Mouse (Mus musculus): ENCODE measurements at regions not wholly inside any gene's neighbourhood (a gene's known extent, or its start where the extent isn't known, plus 50 kb on each side); places are given as distances from the start of the nearest gene placed in this dataset.

DNA sequence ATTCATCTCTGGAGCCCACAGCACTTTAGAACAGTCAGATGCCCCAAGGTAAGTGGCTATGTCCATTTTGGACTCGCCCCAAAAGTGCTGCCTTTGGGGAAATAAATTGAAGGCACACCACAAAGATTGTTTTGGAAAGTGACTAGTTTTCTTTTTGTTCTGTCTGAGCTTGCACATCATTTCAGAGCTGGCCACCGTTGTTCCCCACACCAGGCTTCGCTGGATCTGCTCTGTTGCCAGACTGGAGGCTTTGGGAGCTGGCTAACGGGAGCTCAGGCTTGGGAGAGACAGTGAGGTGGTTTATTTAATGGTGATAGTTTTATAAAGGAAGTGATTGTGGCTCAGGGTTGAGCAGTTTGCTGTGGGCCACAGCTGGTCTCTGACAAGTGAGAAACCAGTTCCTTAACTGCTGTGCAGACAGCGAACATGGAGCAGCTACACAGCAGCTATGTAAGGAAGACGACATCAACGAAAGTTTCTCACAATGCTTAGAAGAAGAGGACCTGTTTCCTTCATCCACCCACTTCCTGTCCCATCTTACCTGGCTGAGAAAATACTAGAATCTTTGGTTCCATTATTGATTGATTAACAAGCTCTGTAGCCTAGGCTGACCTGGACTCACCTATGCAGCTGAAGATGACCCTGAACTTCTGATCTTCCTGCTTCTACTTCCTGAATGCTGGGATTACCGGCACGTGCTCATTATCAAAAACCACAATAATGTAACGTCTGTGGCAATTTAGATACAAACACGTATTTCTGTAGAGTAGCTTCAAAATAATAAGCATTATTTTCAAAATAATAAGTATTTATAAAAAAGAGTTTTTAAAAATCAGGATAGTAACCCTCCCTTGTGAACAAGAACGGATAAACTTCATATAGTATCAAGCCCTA lies 229.1 kb upstream of the Jade1 start:
- TF ChIP-seq NRF1 (IDR thresholded peaks at IDR 0.05; ENCODE audit: low read depth, low read length) (no peak), MAZ (IDR thresholded peaks at IDR 0.05; ENCODE audit: low read depth, low read length) (no peak), GABPA (IDR thresholded peaks at IDR 0.05; ENCODE audit: insufficient replicate concordance, low read depth, low read length) (no peak), TBP (conservative IDR thresholded peaks at IDR 0.05; ENCODE audit: low read depth, low read length) (no peak), MXI1 (IDR thresholded peaks at IDR 0.05; ENCODE audit: low read depth, low read length) (no peak), CHD2 (IDR thresholded peaks at IDR 0.05; ENCODE audit: low read length) (no peak), JUND (conservative IDR thresholded peaks at IDR 0.05; ENCODE audit: low read depth, low read length) (no peak), ZKSCAN1 (IDR thresholded peaks at IDR 0.05; ENCODE audit: borderline replicate concordance, low read depth, low read length) (no peak), ZNF384 (IDR thresholded peaks at IDR 0.05; ENCODE audit: low read depth, low read length) (no peak), ELF1 (IDR thresholded peaks at IDR 0.05; ENCODE audit: low read depth, low read length) (no peak), CTCF (conservative IDR thresholded peaks at IDR 0.05 in 1 of 2, IDR thresholded peaks at IDR 0.05 in 1 of 2; ENCODE audit: low read depth in 2 of 2, low read length in 2 of 2) (no peak), MAFK (IDR thresholded peaks at IDR 0.05; ENCODE audit: insufficient replicate concordance, low read length) (no peak)
- Histone ChIP-seq H3K4me3 (replicated peaks in 1 of 3; ENCODE audit: low read depth in 2 of 3, low read length in 2 of 3, poor library complexity in 1 of 3) (no peak overlapping the region), H3K9me3 (replicated peaks; ENCODE audit: low read length) (no peaks in the 10 kb centered on the region), H3K27ac (ENCODE audit: insufficient read depth, low read depth) (no peak overlapping the region), H3K9ac (ENCODE audit: insufficient read depth, low read depth) (no peak overlapping the region), H3K79me2 (replicated peaks; ENCODE audit: control insufficient read depth, extremely low read depth, insufficient read depth, poor library complexity, severe bottlenecking) (no peaks in the 10 kb centered on the region), H3K27me3 (replicated peaks) (no peaks in the 10 kb centered on the region), H3K36me3 (replicated peaks in 1 of 2; ENCODE audit: control insufficient read depth in 1 of 2, insufficient read depth in 1 of 2, low read length in 1 of 2) (no peaks in the 10 kb centered on the region), H3K4me2 (ENCODE audit: insufficient read depth, low read depth, poor library complexity, severe bottlenecking) (no peak overlapping the region), H3K4me1 (ENCODE audit: control insufficient read depth in 1 of 2, insufficient read depth in 2 of 2) (peaks cover 0 to 4% of the 10 kb centered on the region in 2 experiments; a peak in 1 of 4 replicates)
- in situ Hi-C loops (cut with MboI; ENCODE audit: low pct_ligation_motif_present, low pct_unique_long_range_greater_than_20kb, low sequenced_read_pairs), result no loop called here
- dilution Hi-C loops (cut with MboI; ENCODE audit: extremely low pct_ligation_motif_present, extremely low pct_unique_long_range_greater_than_20kb, low sequenced_read_pairs), result no loop called here
- no peak for DNase-seq (ENCODE audit: extremely low read depth)

DNA sequence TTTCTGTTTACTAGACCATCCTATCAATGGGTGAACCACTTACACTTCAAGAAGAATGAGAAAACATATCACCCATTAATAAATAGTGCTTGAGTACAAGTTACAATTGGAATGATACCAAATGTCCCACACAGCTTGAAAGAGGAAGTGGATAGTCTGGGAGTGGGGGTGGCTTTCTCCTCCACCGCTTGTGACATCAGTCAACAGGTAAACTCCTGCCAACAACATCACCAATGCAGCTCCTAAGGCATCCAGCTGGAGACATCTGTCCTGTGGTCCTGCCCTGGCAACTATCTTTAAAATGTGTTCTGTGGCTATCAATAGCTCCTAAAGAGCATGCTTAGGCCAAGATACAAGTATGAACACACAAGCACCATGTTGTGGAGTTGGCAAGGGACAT lies 233.7 kb upstream of the Jade1 start:
- DNase-seq (ENCODE audit: extremely low read depth), result no peak
- dilution Hi-C loops (cut with MboI; ENCODE audit: extremely low pct_ligation_motif_present, extremely low pct_unique_long_range_greater_than_20kb, low sequenced_read_pairs), result no loop called here

More for the DNA sequence above, 233.7 kb upstream of the Jade1 start:
- H3K9ac ChIP-seq (ENCODE audit: insufficient read depth, low read depth), result no peak overlapping the region
- no peaks in the 10 kb centered on the region for H3K79me2 ChIP-seq (replicated peaks; ENCODE audit: control insufficient read depth, extremely low read depth, insufficient read depth, poor library complexity, severe bottlenecking)
- no peak overlapping the region for H3K4me2 ChIP-seq (ENCODE audit: insufficient read depth, low read depth, poor library complexity, severe bottlenecking)
- H3K27ac ChIP-seq (ENCODE audit: insufficient read depth, low read depth), result no peak overlapping the region
- H3K4me3 ChIP-seq (replicated peaks in 1 of 3; ENCODE audit: low read depth in 2 of 3, low read length in 2 of 3, poor library complexity in 1 of 3), result no peak overlapping the region
- H3K9me3 ChIP-seq (replicated peaks; ENCODE audit: low read length), result no peaks in the 10 kb centered on the region
- TF ChIP-seq BHLHE40 (IDR thresholded peaks at IDR 0.05; ENCODE audit: low read depth, low read length), result no peak
- no peak for TF ChIP-seq JUN (IDR thresholded peaks at IDR 0.05; ENCODE audit: insufficient read depth, low read depth, low read length)
- TF ChIP-seq MAX (IDR thresholded peaks at IDR 0.05; ENCODE audit: low read length), result no peak
- no peak for TF ChIP-seq MAFK (IDR thresholded peaks at IDR 0.05; ENCODE audit: insufficient replicate concordance, low read length)
- TF ChIP-seq MYC (IDR thresholded peaks at IDR 0.05; ENCODE audit: low read depth, low read length), result no peak
- TF ChIP-seq CHD2 (IDR thresholded peaks at IDR 0.05; ENCODE audit: low read length), result no peak
- TF ChIP-seq MXI1 (IDR thresholded peaks at IDR 0.05; ENCODE audit: low read depth, low read length), result no peak
- TF ChIP-seq ELF1 (IDR thresholded peaks at IDR 0.05; ENCODE audit: low read depth, low read length), result no peak
- TF ChIP-seq NRF1 (IDR thresholded peaks at IDR 0.05; ENCODE audit: low read depth, low read length), result no peak
- no peak for TF ChIP-seq IRF4 (IDR thresholded peaks at IDR 0.05; ENCODE audit: low read depth, low read length)
- no peak for TF ChIP-seq POLR2A (IDR thresholded peaks at IDR 0.05; ENCODE audit: low read depth, low read length)
- no peak for TF ChIP-seq UBTF (IDR thresholded peaks at IDR 0.05; ENCODE audit: low read depth, low read length)
- no peak for TF ChIP-seq NELFE (IDR thresholded peaks at IDR 0.05; ENCODE audit: low read depth, low read length)
- no peak for TF ChIP-seq HCFC1 (IDR thresholded peaks at IDR 0.05; ENCODE audit: low read depth, low read length)
- no peak for TF ChIP-seq USF2 (conservative IDR thresholded peaks at IDR 0.05; ENCODE audit: low read depth, low read length)
- no peak for TF ChIP-seq CHD1 (IDR thresholded peaks at IDR 0.05; ENCODE audit: low read depth, low read length)
- no peak for TF ChIP-seq SMC3 (IDR thresholded peaks at IDR 0.05; ENCODE audit: low read depth, low read length)
- in situ Hi-C loops (cut with MboI; ENCODE audit: low pct_ligation_motif_present, low pct_unique_long_range_greater_than_20kb, low sequenced_read_pairs), result no loop called here
- peaks cover 0 to 4% of the 10 kb centered on the region in 2 experiments; a peak in 1 of 4 replicates for H3K4me1 ChIP-seq (ENCODE audit: control insufficient read depth in 1 of 2, insufficient read depth in 2 of 2)
- H3K27me3 ChIP-seq (replicated peaks), result no peaks in the 10 kb centered on the region
- no peaks in the 10 kb centered on the region for H3K36me3 ChIP-seq (replicated peaks in 1 of 2; ENCODE audit: control insufficient read depth in 1 of 2, insufficient read depth in 1 of 2, low read length in 1 of 2)

All from CH12.LX (cell line).